Mouse (Mus musculus) C2C12 (cell line): Measurements from ENCODE around the gene Cubn.

ENCODE experiments used
- CEBPB ChIP-seq: IDR thresholded peaks from one replicate; pipeline ENCODE4 v1.6.1; 2011; ENCODE audit warnings: low read depth, mild to moderate bottlenecking, control low read depth, moderate library complexity
- CTCF ChIP-seq: IDR thresholded peaks from one replicate; pipeline ENCODE4 v1.5.1; 2011; ENCODE audit not compliant: control insufficient read depth, insufficient read depth, insufficient read length
- FOSL1 ChIP-seq: IDR thresholded peaks from one replicate; pipeline ENCODE4 v1.8.0; 2011; ENCODE audit warnings: mild to moderate bottlenecking, low read length; ENCODE audit not compliant: poor library complexity, insufficient read depth, severe bottlenecking
- MAX ChIP-seq: IDR thresholded peaks from one replicate; pipeline ENCODE4 v1.6.1; 2011; ENCODE audit warnings: mild to moderate bottlenecking, control low read depth
- MYOD1 ChIP-seq: IDR thresholded peaks from one replicate; pipeline ENCODE4 v1.6.1; 2011; ENCODE audit warnings: low read depth; ENCODE audit not compliant: control insufficient read depth, insufficient read length
- MYOG ChIP-seq: IDR thresholded peaks from one replicate; pipeline ENCODE4 v1.6.1; 2011; ENCODE audit not compliant: control insufficient read depth, insufficient read length; ENCODE audit errors: extremely low read depth
- USF1 ChIP-seq: IDR thresholded peaks from one replicate; pipeline ENCODE4 v1.6.1; 2011; ENCODE audit warnings: low read depth, mild to moderate bottlenecking, control low read depth, moderate library complexity

GRCm38 (mm10) chr2:13371072-13371796 lies 120.4 kb downstream of the Cubn start:
- TF ChIP-seq CTCF: no peak
- no peak for TF ChIP-seq USF1
- TF ChIP-seq MAX: peak; percentile 64
- peak; percentile 62 for TF ChIP-seq CEBPB
- TF ChIP-seq MYOD1: no peak
- TF ChIP-seq MYOG: no peak
- peak; percentile 23 for TF ChIP-seq FOSL1
